Mouse (Mus musculus) neural tube, embryonic 12.5 days (tissue): ENCODE measurements around the gene Synj1. TPM values are rescaled to one million over a fixed set of nuclear protein-coding genes. Genes with fewer than 3 reads are reported as not detected.

Experiments used
- ATAC-seq: fragments of 200-750 bp; cut with Nextera tagmentation; 2 replicates; pipeline ENCODE4 v1.8.0; 2017; ENCODE audit warnings: low read depth, mild to moderate bottlenecking, moderate TSS enrichment, moderate library complexity; ENCODE audit not compliant: low FRiP score
- H3K27ac ChIP-seq: fragments of 300-500 bp; sonication (generic); 2 replicates; pipeline ENCODE4 v1.5.1; 2016
- H3K27me3 ChIP-seq: fragments of 300-500 bp; sonication (generic); replicated peaks from 2 replicates; pipeline ENCODE4 v1.6.1; 2016; ENCODE audit warnings: mild to moderate bottlenecking
- H3K36me3 ChIP-seq: fragments of 300-500 bp; sonication (generic); 2 replicates; pipeline ENCODE4 v1.6.1; 2016; ENCODE audit warnings: mild to moderate bottlenecking
- H3K4me1 ChIP-seq: fragments of 300-500 bp; sonication (generic); 2 replicates; pipeline ENCODE4 v1.6.1; 2016
- H3K4me2 ChIP-seq: fragments of 300-500 bp; sonication (generic); replicated peaks from 2 replicates; pipeline ENCODE4 v1.6.1; 2016; ENCODE audit warnings: mild to moderate bottlenecking
- H3K4me3 ChIP-seq: fragments of 300-500 bp; sonication (generic); 2 replicates; pipeline ENCODE4 v1.5.1; 2016
- H3K9ac ChIP-seq: fragments of 300-500 bp; sonication (generic); 2 replicates; pipeline ENCODE4 v1.6.1; 2016; ENCODE audit warnings: mild to moderate bottlenecking
- H3K9me3 ChIP-seq: fragments of 300-500 bp; sonication (generic); 2 replicates; pipeline ENCODE4 v1.6.1; 2016; ENCODE audit warnings: mild to moderate bottlenecking
- WGBS: fragments of 180-500 bp; shearing (Covaris S2); methylation state at CpG from one replicate; pipeline ENCODE4 v1.1.7; 2016; 5-methylcytosine and 5-hydroxymethylcytosine counted together
- polyA plus RNA-seq: library from polyadenylated mRNA; unstranded; fragments of >200 nt; fragmentation: Nextera tagmentation; extraction: Ambion mirVana; gene quantifications from 2 replicates; pipeline ENCODE4 v1.2.1, GENCODE M21; 2016

Gene Synj1
- polyA plus RNA-seq, 1 experiment from 2014 or later: 29.1 TPM

DNA sequence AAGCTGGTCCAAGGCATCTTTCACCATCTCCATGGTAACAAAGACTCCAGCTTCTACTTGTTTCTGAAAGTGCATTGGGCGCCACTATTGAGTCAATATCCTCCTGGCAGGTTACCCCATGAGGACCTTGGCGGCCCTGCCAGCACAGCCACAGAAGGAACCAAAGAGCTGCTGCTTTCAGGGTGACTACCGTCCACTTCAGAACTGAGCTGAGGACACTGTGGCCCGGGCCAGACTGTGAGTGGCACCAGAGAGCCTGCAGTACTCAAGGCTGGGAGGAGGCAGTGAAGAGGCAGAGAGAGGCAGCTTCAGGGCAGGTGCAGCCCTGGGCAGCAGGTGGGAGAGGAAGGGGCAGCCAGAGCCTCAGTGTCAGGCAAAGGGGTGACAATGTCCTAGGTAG, 83.7 kb downstream of the Synj1 start:
- Histone ChIP-seq H3K4me3 (no peak overlapping the region), H3K9me3 (no peaks in the 10 kb centered on the region), H3K27me3 (no peaks in the 10 kb centered on the region), H3K9ac (no peak overlapping the region), H3K4me1 (no peaks in the 10 kb centered on the region), H3K36me3 (peaks cover 21% of the 10 kb centered on the region; the same call in 1 of the 2 replicates), H3K27ac (no peak overlapping the region), H3K4me2 (no peak overlapping the region)
- 87% methylated on average over 4 of the region's 4 CpGs for WGBS
- ATAC-seq: no peak

DNA sequence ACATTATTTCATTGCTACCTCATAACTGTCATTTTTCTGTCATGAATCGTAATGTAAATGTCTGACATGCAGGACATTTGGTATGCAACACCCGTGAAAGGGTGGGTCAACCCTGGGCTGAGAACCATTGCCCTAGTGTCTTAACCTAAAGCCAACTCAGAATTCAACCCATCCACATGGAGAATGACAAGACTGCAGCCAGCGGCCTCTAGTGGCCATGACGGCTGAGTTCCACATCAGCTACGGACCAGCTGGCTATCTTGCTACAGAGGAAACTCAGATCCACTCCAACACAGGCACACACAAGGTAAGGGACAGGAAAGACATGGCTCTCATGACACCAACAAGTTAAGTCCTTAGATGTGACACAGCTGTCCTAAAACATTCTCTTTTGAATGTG, 85.6 kb downstream of the Synj1 start:
- no peaks in the 10 kb centered on the region for H3K9me3 ChIP-seq
- H3K27ac ChIP-seq: no peak overlapping the region
- H3K27me3 ChIP-seq: no peaks in the 10 kb centered on the region
- H3K36me3 ChIP-seq: peaks cover 21% of the 10 kb centered on the region; the same call in 1 of the 2 replicates
- 33% methylated on average over 5 of the region's 5 CpGs for WGBS
- no peak overlapping the region for H3K4me2 ChIP-seq
- no peak overlapping the region for H3K9ac ChIP-seq
- ATAC-seq: no peak
- H3K4me3 ChIP-seq: no peak overlapping the region
- H3K4me1 ChIP-seq: 0 out of 2 replicates have a peak, but pooled peaks cover 4% of the 10 kb centered on the region

DNA sequence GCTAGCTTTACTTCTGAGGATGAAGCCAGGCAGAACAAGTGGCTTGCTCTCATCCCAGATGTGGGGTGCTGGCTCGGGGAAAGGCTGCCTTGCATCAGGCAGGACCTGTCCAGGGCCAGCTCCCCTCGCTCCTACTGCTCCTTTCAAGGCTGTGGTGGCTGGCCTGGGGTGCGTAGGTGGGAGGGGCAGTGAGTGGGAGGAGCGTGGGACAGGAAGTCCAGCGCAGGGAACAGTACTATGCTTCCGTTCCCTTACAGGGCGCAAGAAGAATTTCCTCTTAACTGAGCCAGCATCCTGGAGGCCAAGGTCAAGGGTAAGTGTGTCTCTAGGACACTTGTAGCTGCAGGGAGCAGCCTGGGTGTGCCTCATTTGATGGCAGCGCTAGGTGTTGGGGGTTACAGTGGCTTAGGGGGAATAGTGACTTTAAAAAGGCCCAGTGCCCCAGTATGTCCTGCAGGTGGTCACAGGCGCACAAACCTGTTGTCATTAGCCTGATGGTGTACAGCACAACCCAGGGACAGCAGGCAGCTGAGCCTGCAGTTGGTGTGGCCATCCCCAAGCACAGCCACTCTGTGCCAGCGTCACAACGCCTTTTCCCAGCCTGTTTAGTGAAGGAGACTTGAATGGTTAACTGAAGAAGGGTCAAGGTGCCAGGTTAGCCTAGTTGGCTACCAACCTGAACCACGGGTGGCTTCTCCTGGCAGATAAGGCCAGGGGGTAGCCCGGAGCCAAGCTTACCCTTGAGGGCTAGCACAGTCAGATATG, 86.3 kb downstream of the Synj1 start:
- Histone ChIP-seq H3K36me3 (peaks cover 21% of the 10 kb centered on the region; the same call in 1 of the 2 replicates), H3K4me1 (0 out of 2 replicates have a peak, but pooled peaks cover 4% of the 10 kb centered on the region), H3K4me3 (no peak overlapping the region), H3K9ac (no peak overlapping the region), H3K27ac (no peak overlapping the region), H3K9me3 (no peaks in the 10 kb centered on the region), H3K4me2 (no peak overlapping the region), H3K27me3 (no peaks in the 10 kb centered on the region)
- WGBS: 91% methylated on average over 13 of the region's 13 CpGs
- no peak; the same call in 1 of the 2 replicates for ATAC-seq

DNA sequence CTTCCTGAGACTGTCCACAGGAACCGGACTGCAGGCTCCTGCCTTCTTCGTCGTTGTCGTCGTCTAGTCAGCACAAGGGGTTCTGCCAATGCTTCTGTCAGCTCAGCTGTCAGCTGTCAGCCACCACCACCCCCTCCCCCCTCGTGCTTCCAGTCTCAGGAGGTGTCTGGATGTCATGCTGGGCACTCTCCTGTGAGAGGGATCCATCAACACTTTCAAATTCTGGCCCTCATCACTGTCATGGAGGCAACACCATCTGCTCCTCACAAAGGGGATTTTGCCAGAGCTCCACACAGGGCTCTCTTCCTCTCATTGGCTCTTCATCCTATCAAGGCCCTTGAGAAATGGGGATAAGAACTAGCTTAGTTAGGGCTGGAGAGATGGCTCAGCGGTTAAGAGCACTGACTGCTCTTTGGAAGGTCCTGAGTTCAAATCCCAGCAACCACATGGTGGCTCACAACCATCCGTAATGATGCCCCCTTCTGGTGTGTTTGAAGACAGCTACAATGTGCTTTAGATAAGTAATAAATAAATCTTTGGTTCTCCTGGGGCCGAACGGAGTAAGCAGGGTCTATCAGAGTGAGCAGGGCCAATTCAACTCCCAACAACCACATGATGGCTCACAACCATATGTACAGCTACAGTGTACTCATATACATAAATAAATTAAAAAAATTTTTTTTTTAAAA, 89.5 kb downstream of the Synj1 start:
- H3K4me3 ChIP-seq: no peak overlapping the region
- H3K27ac ChIP-seq: 0 out of 2 replicates have a peak overlapping the region, but pooled peaks have one; percentile 7
- H3K9me3 ChIP-seq: no peaks in the 10 kb centered on the region
- H3K36me3 ChIP-seq: no peaks in the 10 kb centered on the region
- no peak overlapping the region for H3K9ac ChIP-seq
- no peak overlapping the region for H3K4me2 ChIP-seq
- WGBS: 62% methylated on average over 10 of the region's 10 CpGs
- no peak for ATAC-seq
- H3K4me1 ChIP-seq: 0 out of 2 replicates have a peak, but pooled peaks cover 4% of the 10 kb centered on the region
- no peaks in the 10 kb centered on the region for H3K27me3 ChIP-seq

DNA sequence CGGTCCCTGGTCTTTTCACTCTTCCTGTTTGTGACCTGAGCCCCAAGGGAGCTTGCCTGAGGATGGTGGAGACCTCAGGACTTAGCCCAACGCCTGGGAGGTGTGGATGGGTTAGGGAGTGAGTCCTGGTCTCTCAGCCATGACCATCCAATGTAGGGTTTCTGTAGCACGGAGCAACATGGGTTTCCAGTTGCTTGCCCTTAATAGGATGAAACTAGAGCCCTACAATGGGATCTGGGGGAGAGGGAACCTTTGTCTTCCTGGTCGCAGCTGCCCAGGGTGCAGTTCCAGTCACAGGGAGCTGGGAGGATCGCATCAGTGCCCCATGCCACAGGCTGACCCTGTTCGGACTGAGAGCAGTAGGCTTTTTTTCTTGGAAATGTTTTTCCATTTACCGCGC, 94.0 kb downstream of the Synj1 start:
- H3K36me3 ChIP-seq: no peaks in the 10 kb centered on the region
- no peak overlapping the region for H3K9ac ChIP-seq
- WGBS: 78% methylated on average over 8 of the region's 8 CpGs
- 0 out of 2 replicates have a peak, but pooled peaks cover 4% of the 10 kb centered on the region for H3K4me1 ChIP-seq
- ATAC-seq: no peak
- no peak overlapping the region for H3K27ac ChIP-seq
- no peaks in the 10 kb centered on the region for H3K27me3 ChIP-seq
- H3K9me3 ChIP-seq: no peaks in the 10 kb centered on the region
- no peak overlapping the region for H3K4me3 ChIP-seq
- no peak overlapping the region for H3K4me2 ChIP-seq

DNA sequence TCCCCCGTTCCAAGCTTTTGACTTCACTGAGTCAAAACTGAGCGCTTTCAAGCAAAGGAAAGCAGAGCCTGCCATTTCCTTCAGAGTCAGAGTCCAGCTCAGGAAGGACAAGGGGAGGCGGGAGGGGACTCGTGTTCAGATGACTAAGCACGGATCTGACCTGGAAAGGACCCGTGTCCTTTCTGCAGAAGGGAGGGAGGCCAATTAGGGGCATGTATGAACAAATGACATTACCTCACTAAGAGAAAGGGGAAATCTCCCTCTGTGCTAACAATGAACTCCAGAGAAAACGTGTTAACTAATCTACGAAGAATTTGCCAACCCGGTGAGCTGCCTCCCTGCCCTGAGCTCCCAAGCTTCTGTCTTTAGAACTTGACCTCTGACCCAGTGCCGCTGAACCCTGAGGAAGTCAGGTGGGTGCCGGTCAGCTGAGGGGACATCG, 95.0 kb downstream of the Synj1 start:
- 56% methylated on average over 12 of the region's 12 CpGs for WGBS
- Histone ChIP-seq H3K4me3 (no peak overlapping the region), H3K9me3 (no peaks in the 10 kb centered on the region), H3K4me2 (no peak overlapping the region), H3K9ac (no peak overlapping the region), H3K4me1 (no peaks in the 10 kb centered on the region), H3K27ac (no peak overlapping the region), H3K36me3 (no peaks in the 10 kb centered on the region), H3K27me3 (no peaks in the 10 kb centered on the region; the same call in 1 of the 2 replicates)
- ATAC-seq: no peak

DNA sequence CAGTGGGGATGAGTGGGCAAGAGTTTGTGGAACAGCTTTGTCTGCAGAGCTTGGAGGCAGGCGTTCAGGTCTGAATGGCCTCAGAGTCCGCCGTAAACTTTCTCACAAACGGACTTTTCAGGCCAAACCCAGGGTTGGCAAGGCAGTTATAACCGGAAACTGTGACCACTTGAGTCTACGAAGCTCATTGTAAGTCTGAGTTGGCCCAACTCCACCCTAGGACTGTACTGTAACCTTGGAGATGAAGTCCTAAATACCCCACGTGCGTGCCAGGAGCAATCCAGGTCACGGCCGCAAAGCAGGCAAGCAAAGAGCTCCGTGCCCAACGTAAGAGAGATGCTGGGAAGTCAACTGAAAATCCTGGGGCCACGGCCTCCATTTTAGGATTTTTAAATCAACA, 99.3 kb downstream of the Synj1 start:
- no peaks in the 10 kb centered on the region for H3K36me3 ChIP-seq
- no peak overlapping the region for H3K4me2 ChIP-seq
- no peak overlapping the region for H3K9ac ChIP-seq
- no peak for ATAC-seq
- no peaks in the 10 kb centered on the region for H3K9me3 ChIP-seq
- no peaks in the 10 kb centered on the region for H3K4me1 ChIP-seq
- 89% methylated on average over 13 of the region's 13 CpGs for WGBS
- no peak overlapping the region for H3K27ac ChIP-seq
- H3K4me3 ChIP-seq: no peak overlapping the region
- no peaks in the 10 kb centered on the region; the same call in 1 of the 2 replicates for H3K27me3 ChIP-seq

DNA sequence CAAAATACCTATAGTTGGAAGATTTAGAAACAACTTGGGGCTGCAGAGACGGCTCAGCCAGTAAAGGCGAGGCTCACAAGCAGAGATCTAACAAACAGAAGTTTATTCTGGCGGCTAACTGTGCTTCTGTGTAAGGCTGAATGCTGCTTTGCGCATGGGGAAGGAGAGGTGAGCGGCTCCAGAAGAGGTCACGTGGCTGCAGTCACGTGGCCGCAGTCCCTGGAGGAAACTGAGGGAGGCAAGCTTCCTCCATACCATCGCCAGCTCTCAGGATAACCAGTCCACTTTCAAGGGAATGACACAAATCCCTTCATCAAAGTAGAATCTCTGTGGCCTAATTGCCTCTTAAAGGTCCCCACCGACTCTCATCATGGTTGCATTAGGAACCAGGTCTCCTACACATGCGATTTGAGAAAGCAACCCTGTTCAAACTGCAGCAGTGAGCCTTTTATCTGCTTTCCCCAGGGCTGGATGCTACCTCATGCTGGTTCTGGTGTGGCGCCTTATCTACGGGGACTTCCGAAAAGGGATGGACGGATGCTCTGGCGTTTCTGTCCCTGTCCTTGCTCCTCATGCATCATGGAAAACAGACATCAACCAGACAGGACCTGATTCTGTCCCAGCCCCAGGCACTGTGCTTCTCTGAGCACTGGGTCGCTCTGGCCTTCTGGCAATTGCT, 100.1 kb downstream of the Synj1 start:
- no peak for ATAC-seq
- H3K27me3 ChIP-seq: no peaks in the 10 kb centered on the region; the same call in 1 of the 2 replicates
- H3K4me1 ChIP-seq: no peaks in the 10 kb centered on the region
- WGBS: 85% methylated on average over 17 of the region's 17 CpGs
- no peak overlapping the region for H3K9ac ChIP-seq
- no peaks in the 10 kb centered on the region for H3K36me3 ChIP-seq
- H3K27ac ChIP-seq: no peak overlapping the region
- H3K4me3 ChIP-seq: no peak overlapping the region
- no peaks in the 10 kb centered on the region for H3K9me3 ChIP-seq
- no peak overlapping the region for H3K4me2 ChIP-seq

DNA sequence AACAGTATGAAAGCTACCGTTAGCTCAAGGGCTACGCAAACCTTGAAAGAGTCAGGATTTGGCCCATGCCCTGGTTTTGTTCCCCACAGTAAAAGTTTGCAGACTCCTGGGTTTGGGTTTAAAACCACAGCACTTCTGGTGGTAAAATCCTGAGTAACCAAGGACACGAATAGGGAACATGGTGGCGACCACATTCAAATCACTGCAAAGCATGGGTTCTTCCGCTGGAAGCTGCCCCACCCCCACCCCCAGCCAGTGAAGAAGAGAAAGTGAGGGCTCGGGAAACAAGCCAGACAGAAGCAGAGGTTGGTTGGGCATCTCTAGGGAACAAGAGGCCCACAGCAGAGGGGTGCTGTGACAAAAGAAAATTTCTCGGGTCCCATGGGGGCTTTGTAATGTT, 103.9 kb downstream of the Synj1 start:
- Histone ChIP-seq H3K9me3 (no peaks in the 10 kb centered on the region), H3K4me3 (no peak overlapping the region), H3K36me3 (no peaks in the 10 kb centered on the region), H3K4me2 (no peak overlapping the region), H3K9ac (no peak overlapping the region), H3K4me1 (no peaks in the 10 kb centered on the region), H3K27ac (no peak overlapping the region), H3K27me3 (no peaks in the 10 kb centered on the region; the same call in 1 of the 2 replicates)
- 68% methylated on average over 7 of the region's 7 CpGs for WGBS
- ATAC-seq: no peak

DNA sequence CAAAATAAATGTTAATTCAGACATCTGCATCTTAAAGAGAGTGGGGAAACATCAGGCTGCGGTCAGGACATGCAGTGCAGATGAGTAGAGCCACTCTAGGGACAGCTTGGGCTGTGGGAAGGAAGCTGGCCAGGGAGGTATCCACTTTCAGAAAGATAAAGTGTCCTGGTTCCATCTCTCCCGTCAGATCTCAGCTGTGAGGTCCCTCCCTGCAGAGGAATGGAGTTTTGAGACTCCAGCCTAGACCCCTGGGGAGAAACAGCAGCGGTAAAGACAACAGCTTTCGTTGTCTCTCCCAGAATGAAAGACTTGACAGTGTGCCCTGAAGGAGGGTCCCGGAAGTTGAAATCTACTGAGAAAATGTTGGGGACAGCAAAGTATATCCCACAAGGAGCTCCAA, 107.8 kb downstream of the Synj1 start:
- Histone ChIP-seq H3K27me3 (no peaks in the 10 kb centered on the region), H3K36me3 (no peaks in the 10 kb centered on the region), H3K4me3 (no peak overlapping the region), H3K9ac (no peak overlapping the region), H3K4me2 (no peak overlapping the region), H3K4me1 (no peaks in the 10 kb centered on the region), H3K27ac (no peak overlapping the region), H3K9me3 (no peaks in the 10 kb centered on the region)
- ATAC-seq: no peak
- 28% methylated on average over 5 of the region's 5 CpGs for WGBS

DNA sequence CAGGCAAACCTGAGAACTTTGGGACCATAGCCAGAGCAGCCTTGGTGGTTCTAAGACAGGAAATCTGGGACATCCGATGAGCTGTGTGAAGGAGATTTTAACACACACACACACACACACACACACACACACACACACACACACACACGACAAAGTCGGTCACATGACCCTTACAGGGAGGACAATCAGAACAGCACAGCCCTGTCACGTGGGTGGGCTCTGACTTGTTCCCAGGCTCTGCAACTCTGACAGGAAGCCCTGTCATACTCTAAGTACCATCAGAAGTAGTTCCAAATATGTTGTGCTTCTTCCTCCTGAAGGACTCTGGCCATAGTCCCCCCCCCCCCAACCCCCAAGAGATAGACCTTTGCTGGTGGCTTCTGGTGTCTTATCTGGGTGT, 109.7 kb downstream of the Synj1 start:
- Histone ChIP-seq H3K27me3 (no peaks in the 10 kb centered on the region), H3K4me2 (no peak overlapping the region), H3K4me1 (no peaks in the 10 kb centered on the region), H3K36me3 (no peaks in the 10 kb centered on the region), H3K4me3 (no peak overlapping the region), H3K27ac (no peak overlapping the region), H3K9me3 (no peaks in the 10 kb centered on the region), H3K9ac (no peak overlapping the region)
- ATAC-seq: no peak
- 84% methylated on average over 4 of the region's 4 CpGs for WGBS

DNA sequence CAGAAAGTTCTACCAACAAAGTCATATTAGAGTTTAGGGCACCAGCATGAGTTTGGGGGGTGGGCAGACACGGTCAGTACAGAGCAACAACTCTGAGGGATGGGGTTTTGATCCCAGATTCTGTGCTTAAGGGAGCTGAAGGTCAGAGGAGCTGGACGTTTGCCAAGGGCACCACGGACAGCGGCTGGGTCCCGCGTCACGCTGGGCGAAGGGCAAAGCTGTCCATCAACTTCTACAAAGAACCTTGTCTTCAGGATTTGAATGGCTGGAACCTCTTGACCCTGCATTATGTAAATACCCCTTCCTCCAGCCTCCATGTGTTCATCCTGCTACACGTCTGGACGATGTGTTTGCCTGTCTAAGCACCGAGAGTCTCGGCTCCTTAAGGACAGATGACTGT, 111.6 kb downstream of the Synj1 start:
- Histone ChIP-seq H3K27ac (no peak overlapping the region), H3K4me3 (no peak overlapping the region), H3K4me1 (no peaks in the 10 kb centered on the region), H3K9ac (no peak overlapping the region), H3K4me2 (no peak overlapping the region), H3K9me3 (no peaks in the 10 kb centered on the region), H3K36me3 (no peaks in the 10 kb centered on the region), H3K27me3 (no peaks in the 10 kb centered on the region)
- 36% methylated on average over 12 of the region's 12 CpGs for WGBS
- no peak for ATAC-seq
